Mouse (Mus musculus) bone marrow macrophage, adult 2 months (primary cell): Measurements from ENCODE around the gene Lrsam1. TPM values are rescaled to one million over a fixed set of nuclear protein-coding genes. Genes with fewer than 3 reads are reported as not detected.
"Not testable (repeated sequence)": the region's sequence is repeated elsewhere in the genome, so short reads cannot be mapped to it uniquely, and the experiment has no call there.

Experiments
- H3K27ac ChIP-seq: 2 replicates; pipeline ENCODE4 v1.5.1; 2012; ENCODE audit warnings: low read depth, low read length; ENCODE audit not compliant: insufficient read depth
- H3K4me1 ChIP-seq: 2 replicates; pipeline ENCODE4 v1.6.1; 2012; ENCODE audit warnings: low read length; ENCODE audit not compliant: control insufficient read depth, insufficient read depth
- H3K4me3 ChIP-seq: 2 replicates; pipeline ENCODE4 v1.5.1; 2012; ENCODE audit warnings: mild to moderate bottlenecking, low read length, moderate library complexity; ENCODE audit not compliant: insufficient read depth
- CTCF ChIP-seq: IDR thresholded peaks from 2 replicates; pipeline ENCODE4 v1.5.1; 2012; ENCODE audit warnings: low read depth, mild to moderate bottlenecking, low read length, moderate library complexity
- POLR2A ChIP-seq: IDR thresholded peaks from 2 replicates; pipeline ENCODE4 v1.6.1; 2012; ENCODE audit warnings: mild to moderate bottlenecking, low read depth, low read length, borderline replicate concordance
- polyA plus RNA-seq: library from polyadenylated mRNA; stranded (reverse); fragments of >200 nt; gene quantifications from 2 replicates; pipeline ENCODE4 v1.2.4, GENCODE M21; 2012; ENCODE audit not compliant: missing spikeins, insufficient read depth, insufficient read length

Lrsam1 gene
- polyA plus RNA-seq, result 12.0 and 13.2 TPM in 2 replicates

DNA sequence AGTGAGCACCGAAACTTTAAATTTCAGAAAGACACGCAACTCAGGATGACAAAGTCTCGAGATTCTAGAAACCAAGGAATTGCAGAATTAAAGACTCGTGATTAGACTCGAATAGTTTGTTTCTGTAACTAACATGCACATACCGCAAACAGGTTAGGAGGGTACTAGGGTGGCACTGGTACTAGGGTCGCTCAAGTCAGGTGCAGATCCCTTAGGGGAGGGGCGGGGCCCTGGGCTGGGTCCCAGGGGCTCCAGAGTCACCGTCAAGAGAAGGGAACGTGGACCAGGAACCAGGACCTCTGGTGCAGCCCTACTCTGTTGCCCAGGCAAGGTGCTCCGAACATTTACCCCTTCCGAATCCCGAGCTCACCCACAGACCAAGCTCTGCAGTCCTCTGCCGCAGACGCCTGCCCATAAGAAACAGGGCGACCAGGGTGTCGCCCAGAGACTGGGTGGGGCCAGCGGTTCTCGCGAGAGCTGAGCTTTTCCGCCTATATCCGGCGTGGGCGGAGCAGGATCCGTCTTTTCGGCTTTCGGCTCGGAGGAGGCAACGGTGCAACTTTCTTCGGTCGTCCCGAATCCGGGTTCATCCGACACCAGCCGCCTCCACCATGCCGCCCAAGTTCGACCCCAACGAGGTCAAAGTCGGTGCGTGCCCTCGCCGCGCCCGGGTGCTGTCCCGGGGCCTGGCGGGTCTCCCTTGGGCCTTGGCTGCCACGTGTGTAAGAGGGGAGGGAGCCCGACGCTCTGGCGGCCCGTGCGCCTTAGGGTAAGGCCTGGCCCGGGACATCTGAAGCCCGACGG is at the start of gene Lrsam1, which contains the start of gene Rpl12:
Lrsam1 (minus strand) TSS at position 423 of the 804 bp plus-strand sequence.
Rpl12 (plus strand) TSS at position 368 of the 804 bp plus-strand sequence.
- TF ChIP-seq CTCF (no peak), POLR2A (0 out of 2 replicates have a peak, but pooled peaks have one; percentile 4)
- peak within 1 kb of the TSS; percentile 99 for H3K4me3 ChIP-seq
- peak within 1 kb of the TSS; percentile 94 for H3K27ac ChIP-seq
- peaks cover 23% of the 10 kb centered on the region for H3K4me1 ChIP-seq

DNA sequence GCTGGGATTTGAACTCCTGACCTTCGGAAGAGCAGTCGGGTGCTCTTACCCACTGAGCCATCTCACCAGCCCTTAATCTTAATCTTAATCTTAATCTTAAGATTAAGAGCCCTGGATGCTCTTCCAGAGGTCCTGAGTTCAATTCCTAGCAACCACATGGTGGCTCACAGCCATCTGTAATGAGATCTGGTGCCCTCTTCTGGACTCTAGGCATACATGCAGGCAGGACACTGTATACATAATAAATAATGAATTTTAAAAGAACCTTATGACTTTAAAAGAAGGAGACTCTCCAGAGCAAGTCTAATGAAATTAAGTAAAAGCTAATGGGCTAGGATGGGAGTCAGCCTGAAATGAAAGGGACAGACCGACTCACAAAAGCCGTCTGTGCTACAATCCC is 47.6 kb upstream of the Lrsam1 start:
- not testable (repeated sequence) for H3K4me3 ChIP-seq, H3K27ac ChIP-seq, H3K4me1 ChIP-seq
- TF ChIP-seq CTCF, result 0 out of 2 replicates have a peak, but pooled peaks have one; percentile 9

DNA sequence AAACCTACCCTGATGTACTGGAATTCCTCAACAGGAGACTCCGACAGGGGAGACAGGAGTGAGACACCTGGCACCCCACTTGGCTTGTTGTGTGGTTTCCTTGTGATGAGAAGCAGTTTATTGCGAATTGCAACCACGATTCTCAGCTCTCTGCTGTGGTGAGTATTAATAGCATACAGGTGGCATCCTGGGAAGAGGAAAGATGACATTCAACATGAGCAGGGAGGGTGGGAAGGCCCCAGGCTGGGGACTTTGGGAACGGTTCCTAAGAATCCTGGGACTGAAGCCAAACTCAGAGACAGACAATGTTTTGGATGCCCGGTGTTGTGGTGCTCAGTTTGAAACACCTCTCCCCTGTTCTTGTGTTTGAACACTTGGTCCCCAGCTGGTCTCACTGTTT is 43.6 kb upstream of the Lrsam1 start:
- no peak overlapping the region for H3K27ac ChIP-seq
- TF ChIP-seq CTCF (no peak), POLR2A (no peak)
- no peak overlapping the region for H3K4me3 ChIP-seq

GRCm38 (mm10) chr2:33002144-33002543 is 40.7 kb upstream of the Lrsam1 start:
- no peak overlapping the region for H3K4me3 ChIP-seq
- no peak overlapping the region for H3K27ac ChIP-seq
- no peaks in the 10 kb centered on the region for H3K4me1 ChIP-seq
- TF ChIP-seq POLR2A (no peak), CTCF (no peak)

More for the DNA sequence above, 43.6 kb upstream of the Lrsam1 start:
- no peaks in the 10 kb centered on the region for H3K4me1 ChIP-seq

- TF ChIP-seq CTCF, result no peak
- TF ChIP-seq POLR2A, result no peak
- H3K4me1 ChIP-seq, result no peaks in the 10 kb centered on the region
- H3K4me3 ChIP-seq, result no peak overlapping the region
- no peak overlapping the region for H3K27ac ChIP-seq
Measured at GRCm38 (mm10) chr2:32999752-33000151, 38.3 kb upstream of the Lrsam1 start.

DNA sequence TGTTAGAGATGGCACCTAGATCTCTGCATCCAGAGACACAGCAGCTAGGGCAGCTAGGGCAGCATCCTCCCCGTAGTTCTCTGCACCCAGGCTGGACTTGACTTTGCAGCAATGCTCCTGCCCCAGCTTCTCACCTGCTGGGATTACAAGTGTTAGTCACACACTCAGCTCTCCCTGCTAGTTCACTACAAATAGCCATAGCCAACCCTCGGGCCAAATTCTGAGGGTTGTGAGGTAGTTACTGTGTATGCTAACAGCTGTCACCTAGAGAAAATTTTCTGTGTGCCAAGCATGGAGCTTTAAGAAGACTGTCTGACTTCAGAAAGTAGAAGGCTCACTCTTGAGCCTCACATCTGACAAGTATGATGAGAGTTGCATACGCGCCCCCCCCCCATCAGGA is 36.4 kb upstream of the Lrsam1 start:
- H3K27ac ChIP-seq, result no peak overlapping the region
- peaks cover under 1% of the 10 kb centered on the region for H3K4me1 ChIP-seq
- no peak overlapping the region for H3K4me3 ChIP-seq
- TF ChIP-seq CTCF (no peak), POLR2A (no peak)

GRCm38 (mm10) chr2:32997081-32997480 is 35.7 kb upstream of the Lrsam1 start:
- H3K4me3 ChIP-seq, result no peak overlapping the region
- H3K4me1 ChIP-seq, result peaks cover 7% of the 10 kb centered on the region
- no peak overlapping the region for H3K27ac ChIP-seq
- no peak for TF ChIP-seq CTCF

DNA sequence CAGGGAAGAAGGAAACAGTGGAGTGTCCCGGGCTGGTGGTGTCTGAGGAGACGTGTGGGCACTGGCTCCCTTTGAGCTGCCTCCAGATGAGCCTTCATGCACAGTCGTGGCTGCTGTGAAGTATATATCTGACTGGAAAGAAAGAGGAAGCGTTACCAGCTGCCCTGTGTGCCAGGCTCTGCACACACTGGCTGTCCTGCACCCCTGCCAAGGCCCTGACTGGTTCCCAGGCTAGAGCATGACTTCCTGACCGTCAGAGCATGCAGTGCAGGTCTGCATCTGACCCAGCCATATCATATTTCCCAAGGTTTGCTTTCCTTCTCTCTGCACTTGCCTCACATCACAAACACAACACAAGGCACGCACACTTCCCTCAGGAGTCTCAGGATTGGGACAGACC is 30.7 kb upstream of the Lrsam1 start:
- H3K27ac ChIP-seq, result peak overlapping the region; percentile 52
- no peak overlapping the region for H3K4me3 ChIP-seq
- peaks cover 22% of the 10 kb centered on the region for H3K4me1 ChIP-seq
- TF ChIP-seq CTCF, result no peak
- no peak for TF ChIP-seq POLR2A

DNA sequence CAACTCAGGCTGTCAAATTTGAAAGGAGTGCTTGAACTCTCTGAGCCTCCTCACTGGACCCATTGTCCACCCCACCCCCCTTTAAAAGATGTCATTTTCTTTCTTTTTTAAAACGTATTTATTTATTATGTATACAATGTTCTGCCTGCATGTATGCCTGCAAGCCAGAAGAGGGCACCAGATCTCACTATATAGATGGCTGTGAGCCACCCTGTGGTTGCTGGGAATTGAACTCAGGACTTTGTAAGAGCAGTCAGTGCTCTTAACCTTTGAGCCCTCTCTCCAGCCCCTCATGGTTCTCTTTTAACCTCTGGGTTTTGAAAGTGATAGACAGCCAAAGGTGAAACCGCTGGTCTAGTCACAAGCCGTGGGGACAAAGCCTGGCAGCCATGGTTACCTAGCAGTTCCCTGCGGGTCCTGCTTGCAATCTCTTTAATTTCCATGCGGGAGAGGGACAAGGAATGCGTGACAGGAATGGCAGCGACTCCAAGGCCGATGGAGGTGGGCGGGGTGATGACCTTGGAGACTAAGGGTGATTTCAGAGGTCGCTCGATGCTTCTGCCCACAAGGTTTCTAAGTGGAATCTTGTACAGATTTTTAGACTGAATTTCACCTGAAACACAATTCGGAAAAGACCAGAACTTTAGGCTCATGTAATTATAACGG is 28.9 kb upstream of the Lrsam1 start:
- Histone ChIP-seq H3K27ac (no peak overlapping the region), H3K4me1 (peaks cover 22% of the 10 kb centered on the region), H3K4me3 (no peak overlapping the region)
- TF ChIP-seq POLR2A (no peak), CTCF (peak; percentile 43)

- TF ChIP-seq CTCF, result no peak
- no peak for TF ChIP-seq POLR2A
- no peak overlapping the region for H3K27ac ChIP-seq
- peaks cover 28% of the 10 kb centered on the region for H3K4me1 ChIP-seq
- H3K4me3 ChIP-seq, result no peak overlapping the region
Measured at GRCm38 (mm10) chr2:32989376-32989775, 28.0 kb upstream of the Lrsam1 start.
